Mouse (Mus musculus): ENCODE measurements around the gene Srbd1. TPM values are rescaled to one million over a fixed set of nuclear protein-coding genes. Genes with fewer than 3 reads are reported as not detected.

The Srbd1 gene
- polyA plus RNA-seq, 1 experiment from 2014 or later: 11.6 TPM

DNA sequence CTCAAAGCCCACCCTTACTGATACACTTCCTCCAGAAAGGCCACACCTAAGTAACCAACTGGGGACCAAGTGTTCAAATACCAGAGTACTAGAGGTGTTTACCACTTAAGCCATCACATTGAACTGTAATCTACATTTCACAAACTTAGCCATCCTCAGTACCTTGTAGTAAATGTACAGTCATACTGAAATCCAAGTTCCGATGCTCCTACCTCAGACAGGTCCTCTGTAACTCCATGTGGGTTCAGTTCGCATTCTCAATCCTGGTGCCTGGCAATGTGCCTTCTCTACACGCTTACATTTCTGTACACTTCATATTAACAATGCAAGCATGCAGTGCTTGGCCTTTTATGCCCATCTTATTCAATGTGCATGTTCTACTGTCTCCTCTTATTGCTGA is 77.5 kb downstream of the Srbd1 start:
- no peak for ATAC-seq (ENCODE audit: low FRiP score, low TSS enrichment)
- Histone ChIP-seq H3K4me2 (replicated peaks; ENCODE audit: low read depth, low read length) (no peak overlapping the region), H3K27me3 (ENCODE audit: control insufficient read depth, insufficient read depth, low read length) (no peaks in the 10 kb centered on the region), H3K4me1 (ENCODE audit: control insufficient read depth, insufficient read depth, low read length) (no peaks in the 10 kb centered on the region), H3K36me3 (ENCODE audit: control insufficient read depth, insufficient read depth, low read length) (no peaks in the 10 kb centered on the region), H3K9ac (ENCODE audit: low read depth, low read length) (no peak overlapping the region), H3K4me3 (ENCODE audit: low read length) (no peak overlapping the region), H3K27ac (ENCODE audit: low read depth, low read length) (no peak overlapping the region), H3K9me3 (ENCODE audit: control insufficient read depth, low read length) (no peaks in the 10 kb centered on the region)
- 97% methylated on average over 3 of the region's 3 CpGs for WGBS

DNA sequence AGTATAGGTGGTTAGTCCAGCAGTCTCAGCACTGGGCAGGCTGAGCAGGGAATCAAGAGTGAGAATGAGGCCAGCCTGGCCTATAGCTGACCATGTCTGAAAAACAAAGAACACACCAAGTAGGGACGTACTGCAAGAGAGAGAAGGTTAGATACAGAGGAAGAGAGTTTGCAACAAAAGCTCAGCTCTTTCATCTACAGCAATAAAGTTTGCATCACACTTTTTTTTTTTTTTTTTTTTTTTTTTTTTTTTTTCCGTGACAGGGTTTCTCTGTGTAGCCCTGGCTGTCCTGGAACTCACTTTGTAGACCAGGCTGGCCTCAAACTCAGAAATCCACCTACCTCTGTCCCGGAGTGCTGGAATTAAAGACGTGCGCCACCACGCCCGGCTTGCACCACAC is 79.1 kb downstream of the Srbd1 start:
- no peaks in the 10 kb centered on the region for H3K36me3 ChIP-seq (ENCODE audit: control insufficient read depth, insufficient read depth, low read length)
- WGBS: 91% methylated on average over 6 of the region's 7 CpGs
- H3K27ac ChIP-seq (ENCODE audit: low read depth, low read length): no peak overlapping the region
- ATAC-seq (ENCODE audit: low FRiP score, low TSS enrichment): no peak
- H3K4me3 ChIP-seq (ENCODE audit: low read length): no peak overlapping the region
- H3K4me2 ChIP-seq (replicated peaks; ENCODE audit: low read depth, low read length): no peak overlapping the region
- no peak overlapping the region for H3K9ac ChIP-seq (ENCODE audit: low read depth, low read length)
- no peaks in the 10 kb centered on the region for H3K4me1 ChIP-seq (ENCODE audit: control insufficient read depth, insufficient read depth, low read length)
- H3K27me3 ChIP-seq (ENCODE audit: control insufficient read depth, insufficient read depth, low read length): no peaks in the 10 kb centered on the region
- no peaks in the 10 kb centered on the region for H3K9me3 ChIP-seq (ENCODE audit: control insufficient read depth, low read length)

DNA sequence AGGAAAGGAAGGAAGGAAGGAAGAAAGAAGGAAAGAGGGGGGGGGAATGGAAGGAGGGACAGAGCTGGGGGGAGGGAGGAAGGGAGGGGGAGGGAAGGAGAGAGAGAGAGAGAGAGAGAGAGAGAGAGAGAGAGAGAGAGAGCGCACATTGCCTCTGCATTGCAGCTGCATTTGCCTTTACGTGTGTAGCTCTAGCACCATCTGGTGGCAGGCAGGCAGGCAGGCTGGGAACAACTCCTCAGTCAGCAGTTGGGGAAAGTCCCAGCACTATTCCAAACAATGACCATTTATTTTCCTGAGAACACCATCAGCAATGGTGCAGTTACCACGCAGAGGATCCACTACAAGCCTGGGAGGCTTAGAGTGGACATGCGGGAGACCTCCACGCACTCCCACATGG is 81.5 kb downstream of the Srbd1 start:
- H3K27me3 ChIP-seq (ENCODE audit: control insufficient read depth, insufficient read depth, low read length): no peaks in the 10 kb centered on the region
- no peaks in the 10 kb centered on the region for H3K4me1 ChIP-seq (ENCODE audit: control insufficient read depth, insufficient read depth, low read length)
- ATAC-seq (ENCODE audit: low FRiP score, low TSS enrichment): peak; percentile 57
- no peak overlapping the region for H3K27ac ChIP-seq (ENCODE audit: low read depth, low read length)
- H3K9ac ChIP-seq (ENCODE audit: low read depth, low read length): no peak overlapping the region
- H3K36me3 ChIP-seq (ENCODE audit: control insufficient read depth, insufficient read depth, low read length): no peaks in the 10 kb centered on the region
- WGBS: 14% methylated on average over 5 of the region's 5 CpGs
- no peak overlapping the region for H3K4me2 ChIP-seq (replicated peaks; ENCODE audit: low read depth, low read length)
- no peak overlapping the region for H3K4me3 ChIP-seq (ENCODE audit: low read length)
- no peaks in the 10 kb centered on the region for H3K9me3 ChIP-seq (ENCODE audit: control insufficient read depth, low read length)

DNA sequence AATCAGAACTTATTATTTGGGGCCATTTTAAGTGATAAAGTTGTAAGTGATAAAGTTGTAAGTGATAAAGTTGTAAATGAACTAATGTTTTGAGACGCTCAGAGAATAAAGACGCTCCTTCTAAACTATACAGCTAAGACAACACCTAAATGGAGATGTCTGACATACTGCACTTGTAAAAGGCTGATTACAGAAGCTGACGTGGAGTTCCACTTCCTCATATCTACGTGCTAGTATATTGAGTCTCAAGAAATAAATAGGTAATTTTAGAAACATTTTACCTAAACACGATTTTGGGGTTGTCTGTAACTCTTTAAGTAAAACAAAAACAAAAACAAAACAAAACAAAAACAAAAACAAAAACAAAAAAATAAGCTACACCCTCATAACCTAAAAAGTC is 84.1 kb downstream of the Srbd1 start:
- Histone ChIP-seq H3K4me2 (replicated peaks; ENCODE audit: low read depth, low read length) (no peak overlapping the region), H3K4me3 (ENCODE audit: low read length) (no peak overlapping the region), H3K9ac (ENCODE audit: low read depth, low read length) (no peak overlapping the region), H3K27ac (ENCODE audit: low read depth, low read length) (no peak overlapping the region), H3K9me3 (ENCODE audit: control insufficient read depth, low read length) (no peaks in the 10 kb centered on the region), H3K4me1 (ENCODE audit: control insufficient read depth, insufficient read depth, low read length) (no peaks in the 10 kb centered on the region), H3K27me3 (ENCODE audit: control insufficient read depth, insufficient read depth, low read length) (no peaks in the 10 kb centered on the region), H3K36me3 (ENCODE audit: control insufficient read depth, insufficient read depth, low read length) (no peaks in the 10 kb centered on the region)
- no peak for ATAC-seq (ENCODE audit: low FRiP score, low TSS enrichment)
- 88% methylated on average over 5 of the region's 5 CpGs for WGBS

DNA sequence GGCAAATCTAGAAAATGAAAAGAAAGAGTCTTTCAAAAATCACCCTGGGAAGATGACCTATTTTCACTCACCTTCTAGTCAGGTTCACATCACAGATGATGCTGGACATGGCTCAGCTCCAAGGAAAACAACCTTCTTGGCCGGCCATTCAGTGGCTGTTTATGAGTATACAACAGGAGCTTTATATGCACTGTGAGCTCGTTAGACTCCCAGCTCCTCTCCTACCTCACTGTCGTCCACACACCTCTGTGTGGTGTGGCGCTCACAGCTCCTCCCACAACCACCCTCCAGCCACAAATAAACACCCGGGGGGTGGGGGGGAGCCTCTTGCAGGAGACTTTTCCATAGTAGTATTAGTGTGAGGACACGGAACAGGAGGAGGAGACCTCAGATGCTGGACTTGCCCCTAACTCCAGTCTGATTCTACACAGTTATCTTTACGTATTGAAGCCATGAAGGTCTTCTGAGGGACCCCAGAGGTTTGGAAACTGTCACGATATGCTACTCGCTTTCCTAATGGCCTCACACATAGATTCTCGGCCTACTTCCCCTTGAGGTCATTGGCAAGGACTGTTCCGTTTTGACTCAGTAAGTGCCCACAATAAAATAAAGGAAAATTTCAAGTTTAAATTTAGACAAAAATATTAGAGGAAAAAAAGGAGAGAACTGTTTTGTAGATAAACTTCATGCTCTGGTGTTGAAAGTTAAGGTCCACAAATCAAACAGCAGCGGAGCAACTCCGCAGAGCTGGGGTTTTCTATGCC is 104.6 kb downstream of the Srbd1 start:
- H3K9me3 ChIP-seq (ENCODE audit: control insufficient read depth, low read length): no peaks in the 10 kb centered on the region
- H3K4me1 ChIP-seq (ENCODE audit: control insufficient read depth, insufficient read depth, low read length): peaks cover 9% of the 10 kb centered on the region; the same call in 1 of the 2 replicates
- no peak overlapping the region for H3K27ac ChIP-seq (ENCODE audit: low read depth, low read length)
- H3K36me3 ChIP-seq (ENCODE audit: control insufficient read depth, insufficient read depth, low read length): no peaks in the 10 kb centered on the region
- no peak overlapping the region for H3K4me3 ChIP-seq (ENCODE audit: low read length)
- H3K4me2 ChIP-seq (replicated peaks; ENCODE audit: low read depth, low read length): no peak overlapping the region
- no peaks in the 10 kb centered on the region for H3K27me3 ChIP-seq (ENCODE audit: control insufficient read depth, insufficient read depth, low read length)
- WGBS: 53% methylated on average over 13 of the region's 13 CpGs
- no peak for ATAC-seq (ENCODE audit: low FRiP score, low TSS enrichment)
- no peak overlapping the region for H3K9ac ChIP-seq (ENCODE audit: low read depth, low read length)

DNA sequence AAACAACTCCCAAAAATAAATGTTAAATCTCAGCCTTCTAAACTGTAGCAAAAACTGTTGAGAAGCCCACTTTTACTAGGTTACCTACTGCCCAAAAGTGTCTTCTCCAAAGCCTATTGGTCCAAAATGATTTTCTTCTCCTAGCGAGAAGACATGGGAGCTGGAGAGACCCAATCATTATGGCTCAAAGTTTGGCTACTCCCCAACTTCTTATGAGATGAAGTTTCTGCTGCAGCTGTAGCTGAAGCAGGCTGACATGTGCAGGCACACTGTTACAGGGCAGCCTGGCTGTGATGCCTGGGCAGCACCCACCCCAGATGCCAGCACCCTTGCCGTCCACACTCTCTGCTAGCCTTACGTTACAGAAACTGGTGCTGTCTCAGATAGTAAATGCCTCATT is 105.2 kb downstream of the Srbd1 start:
- 77% methylated on average over 3 of the region's 3 CpGs for WGBS
- no peak overlapping the region for H3K4me2 ChIP-seq (replicated peaks; ENCODE audit: low read depth, low read length)
- no peaks in the 10 kb centered on the region for H3K9me3 ChIP-seq (ENCODE audit: control insufficient read depth, low read length)
- H3K27ac ChIP-seq (ENCODE audit: low read depth, low read length): no peak overlapping the region
- no peaks in the 10 kb centered on the region for H3K27me3 ChIP-seq (ENCODE audit: control insufficient read depth, insufficient read depth, low read length)
- H3K9ac ChIP-seq (ENCODE audit: low read depth, low read length): no peak overlapping the region
- no peak for ATAC-seq (ENCODE audit: low FRiP score, low TSS enrichment)
- H3K4me3 ChIP-seq (ENCODE audit: low read length): no peak overlapping the region
- no peaks in the 10 kb centered on the region for H3K36me3 ChIP-seq (ENCODE audit: control insufficient read depth, insufficient read depth, low read length)
- peaks cover 9% of the 10 kb centered on the region; the same call in 1 of the 2 replicates for H3K4me1 ChIP-seq (ENCODE audit: control insufficient read depth, insufficient read depth, low read length)

DNA sequence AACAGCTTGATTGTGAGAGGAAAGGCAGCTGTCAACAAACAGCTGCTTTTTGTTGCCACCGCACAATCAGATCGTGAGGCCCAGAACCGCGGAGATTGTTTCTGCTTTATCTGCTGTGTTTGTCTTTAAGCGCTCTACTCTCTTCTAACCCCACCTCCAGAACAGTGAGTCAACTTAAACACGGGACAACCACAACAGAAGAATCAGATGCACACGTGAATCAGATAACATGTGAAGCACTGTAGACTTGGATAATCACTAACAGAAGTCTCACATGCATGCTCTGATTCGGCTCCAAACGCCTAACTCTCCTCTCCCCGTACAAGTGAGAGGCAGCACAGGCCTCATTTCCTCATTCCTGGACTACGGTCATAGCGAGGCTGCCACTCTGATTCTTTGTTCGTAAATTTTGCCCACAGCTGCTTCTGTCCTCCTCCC is 106.7 kb downstream of the Srbd1 start:
- Histone ChIP-seq H3K27me3 (ENCODE audit: control insufficient read depth, insufficient read depth, low read length) (no peaks in the 10 kb centered on the region), H3K36me3 (ENCODE audit: control insufficient read depth, insufficient read depth, low read length) (no peaks in the 10 kb centered on the region), H3K9me3 (ENCODE audit: control insufficient read depth, low read length) (no peaks in the 10 kb centered on the region), H3K4me1 (ENCODE audit: control insufficient read depth, insufficient read depth, low read length) (peaks cover 9% of the 10 kb centered on the region; the same call in 1 of the 2 replicates), H3K27ac (ENCODE audit: low read depth, low read length) (no peak overlapping the region), H3K4me2 (replicated peaks; ENCODE audit: low read depth, low read length) (no peak overlapping the region; the same call in 1 of the 2 replicates), H3K9ac (ENCODE audit: low read depth, low read length) (no peak overlapping the region), H3K4me3 (ENCODE audit: low read length) (no peak overlapping the region)
- WGBS: 39% methylated on average over 13 of the region's 13 CpGs
- ATAC-seq (ENCODE audit: low FRiP score, low TSS enrichment): peak; percentile 46; the same call in 1 of the 2 replicates

DNA sequence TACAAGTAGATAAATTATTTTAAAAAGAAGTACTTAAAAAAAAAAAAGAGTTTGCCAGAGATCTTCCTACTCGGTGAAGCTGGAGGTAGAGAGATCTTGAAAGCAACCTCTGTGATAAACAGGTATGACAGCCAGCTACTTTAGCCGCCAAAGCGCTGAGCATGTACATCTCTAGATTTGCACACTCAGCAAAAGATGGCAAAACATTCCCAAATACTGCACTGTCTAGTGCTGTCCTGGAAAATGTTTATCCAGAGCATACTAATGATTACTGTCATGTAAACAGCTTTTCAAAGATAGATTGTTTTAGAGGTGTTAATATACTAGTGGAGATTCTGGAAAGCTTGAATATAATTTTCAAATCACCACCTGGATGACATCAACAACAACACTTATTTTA is 109.4 kb downstream of the Srbd1 start:
- H3K9ac ChIP-seq (ENCODE audit: low read depth, low read length): no peak overlapping the region
- no peak for ATAC-seq (ENCODE audit: low FRiP score, low TSS enrichment)
- H3K4me3 ChIP-seq (ENCODE audit: low read length): no peak overlapping the region
- H3K4me2 ChIP-seq (replicated peaks; ENCODE audit: low read depth, low read length): no peak overlapping the region
- 93% methylated on average over 3 of the region's 3 CpGs for WGBS
- H3K9me3 ChIP-seq (ENCODE audit: control insufficient read depth, low read length): no peaks in the 10 kb centered on the region
- H3K27me3 ChIP-seq (ENCODE audit: control insufficient read depth, insufficient read depth, low read length): no peaks in the 10 kb centered on the region
- H3K4me1 ChIP-seq (ENCODE audit: control insufficient read depth, insufficient read depth, low read length): peaks cover 8% of the 10 kb centered on the region; the same call in 1 of the 2 replicates
- H3K27ac ChIP-seq (ENCODE audit: low read depth, low read length): no peak overlapping the region
- no peaks in the 10 kb centered on the region for H3K36me3 ChIP-seq (ENCODE audit: control insufficient read depth, insufficient read depth, low read length)

DNA sequence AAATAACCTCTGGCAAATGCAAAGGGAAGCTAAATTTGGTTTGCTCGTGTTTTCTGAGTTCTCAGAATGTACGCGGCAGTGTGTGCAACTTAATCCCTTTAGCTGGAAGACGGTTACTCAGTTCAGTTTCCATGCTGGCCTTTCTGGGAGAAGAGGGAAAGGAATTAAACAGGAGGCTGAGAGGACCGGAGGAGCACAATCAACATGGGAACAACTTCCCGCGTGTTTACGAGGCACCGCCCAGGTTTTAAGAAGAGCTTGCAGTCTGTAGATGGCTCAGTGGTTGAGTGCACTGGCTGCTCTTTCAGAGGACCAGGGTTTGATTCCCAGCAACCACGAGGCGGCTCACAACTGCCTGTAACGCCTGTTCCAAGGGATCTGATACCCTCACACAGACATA is 109.8 kb downstream of the Srbd1 start:
- 0 out of 2 replicates have a peak, but pooled peaks cover 4% of the 10 kb centered on the region for H3K4me1 ChIP-seq (ENCODE audit: control insufficient read depth, insufficient read depth, low read length)
- H3K4me2 ChIP-seq (replicated peaks; ENCODE audit: low read depth, low read length): no peak overlapping the region
- no peaks in the 10 kb centered on the region for H3K36me3 ChIP-seq (ENCODE audit: control insufficient read depth, insufficient read depth, low read length)
- WGBS: 72% methylated on average over 12 of the region's 12 CpGs
- ATAC-seq (ENCODE audit: low FRiP score, low TSS enrichment): no peak
- no peaks in the 10 kb centered on the region for H3K27me3 ChIP-seq (ENCODE audit: control insufficient read depth, insufficient read depth, low read length)
- H3K9me3 ChIP-seq (ENCODE audit: control insufficient read depth, low read length): no peaks in the 10 kb centered on the region
- H3K27ac ChIP-seq (ENCODE audit: low read depth, low read length): no peak overlapping the region
- H3K4me3 ChIP-seq (ENCODE audit: low read length): no peak overlapping the region
- no peak overlapping the region for H3K9ac ChIP-seq (ENCODE audit: low read depth, low read length)

Data from kidney, embryonic 14.5 days (tissue).